Mouse (Mus musculus): ENCODE measurements around the gene Rhd. TPM values are rescaled to one million over a fixed set of nuclear protein-coding genes. Genes with fewer than 3 reads are reported as not detected.
A peak's percentile ranks its signal among the peaks of the same experiment; 100 is the strongest.
"Not testable (repeated sequence)": the region's sequence is repeated elsewhere in the genome, so short reads cannot be mapped to it uniquely, and the experiment has no call there.

Gene Rhd
- polyA plus RNA-seq, 1 experiment from 2014 or later, result 3.6 TPM

GRCm38 (mm10) chr4:134911406-134911805 is 47.1 kb downstream of the Rhd start:
- H3K27me3 ChIP-seq (ENCODE audit: control insufficient read depth, insufficient read depth, low read length); H3K4me2 ChIP-seq (ENCODE audit: low read length); H3K4me3 ChIP-seq (ENCODE audit: control insufficient read depth in 1 of 2, insufficient read depth in 1 of 2, low read depth in 1 of 2, low read length in 2 of 2); H3K27ac ChIP-seq (replicated peaks in 1 of 2; ENCODE audit: control insufficient read depth in 1 of 2, insufficient read depth in 1 of 2, low read depth in 2 of 2, low read length in 2 of 2); ATAC-seq (ENCODE audit: insufficient number of reproducible peaks, insufficient read depth, low FRiP score, low read depth); H3K9ac ChIP-seq (ENCODE audit: low read length); H3K9me3 ChIP-seq (ENCODE audit: control insufficient read depth, low read length); H3K4me1 ChIP-seq (ENCODE audit: control insufficient read depth in 2 of 2, insufficient read depth in 2 of 2, low read length in 2 of 2): not testable (repeated sequence)
- 100% methylated on average over 6 of the region's 8 CpGs for WGBS
- H3K36me3 ChIP-seq (ENCODE audit: control insufficient read depth, insufficient read depth, low read length), result peaks cover 50% of the 10 kb centered on the region

GRCm38 (mm10) chr4:134913413-134913812 is 49.1 kb downstream of the Rhd start:
- whole genome bisulfite sequencing, result 38% methylated on average over 3 of the region's 3 CpGs
- Histone ChIP-seq H3K4me1 (ENCODE audit: control insufficient read depth in 2 of 2, insufficient read depth in 2 of 2, low read length in 2 of 2) (peaks cover 4 to 6% of the 10 kb centered on the region in 2 experiments; a peak in 3 of 4 replicates), H3K27ac (replicated peaks in 1 of 2; ENCODE audit: control insufficient read depth in 1 of 2, insufficient read depth in 1 of 2, low read depth in 2 of 2, low read length in 2 of 2) (no peak overlapping the region), H3K4me2 (ENCODE audit: low read length) (peak overlapping the region; percentile 72), H3K36me3 (ENCODE audit: control insufficient read depth, insufficient read depth, low read length) (peaks cover 30% of the 10 kb centered on the region), H3K4me3 (ENCODE audit: control insufficient read depth in 1 of 2, insufficient read depth in 1 of 2, low read depth in 1 of 2, low read length in 2 of 2) (peak overlapping the region in 1 of 2 experiments; percentile 78; a peak in 1 of 4 replicates), H3K9me3 (ENCODE audit: control insufficient read depth, low read length) (no peaks in the 10 kb centered on the region), H3K27me3 (ENCODE audit: control insufficient read depth, insufficient read depth, low read length) (no peaks in the 10 kb centered on the region), H3K9ac (ENCODE audit: low read length) (no peak overlapping the region)
- ATAC-seq (ENCODE audit: insufficient number of reproducible peaks, insufficient read depth, low FRiP score, low read depth), result no peak

DNA sequence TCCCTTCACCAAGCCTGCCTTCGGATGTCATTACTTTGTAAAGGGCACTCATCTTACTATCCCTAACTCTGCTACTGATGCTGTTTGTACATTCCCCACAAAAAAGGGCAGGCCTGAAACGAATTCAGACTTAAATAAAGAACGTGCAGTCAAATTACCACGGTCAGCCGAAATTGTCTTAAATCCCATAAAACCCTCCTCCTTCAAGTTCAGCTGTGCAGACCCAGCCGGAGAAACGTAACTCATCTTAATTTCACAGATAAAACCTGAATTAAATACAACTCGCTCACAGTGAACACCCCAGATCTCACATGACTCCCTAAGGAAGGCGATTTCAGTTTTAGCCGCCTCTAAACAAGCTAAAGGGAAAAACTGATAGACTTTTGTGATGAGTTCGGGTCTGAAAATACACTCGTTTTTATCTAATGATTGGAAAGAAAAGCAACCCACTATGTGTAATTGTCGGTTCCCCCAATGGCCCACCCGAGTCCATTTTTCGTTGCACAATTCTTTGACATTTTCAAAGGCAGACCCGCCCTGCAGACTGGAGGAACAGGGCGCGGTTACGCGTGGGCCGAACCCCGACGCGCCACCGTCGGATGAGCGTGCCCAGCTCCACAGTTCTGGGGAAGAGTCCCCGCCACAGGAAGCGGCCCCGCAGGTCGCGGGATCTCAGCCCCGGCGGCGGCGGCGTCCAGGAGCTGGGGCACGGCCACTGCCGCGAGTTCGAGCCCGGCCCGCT is 50.0 kb downstream of the Rhd start:
- Histone ChIP-seq H3K9me3 (ENCODE audit: control insufficient read depth, low read length) (no peaks in the 10 kb centered on the region), H3K27ac (replicated peaks in 1 of 2; ENCODE audit: control insufficient read depth in 1 of 2, insufficient read depth in 1 of 2, low read depth in 2 of 2, low read length in 2 of 2) (peak overlapping the region; percentile 28 to 88), H3K9ac (ENCODE audit: low read length) (peak overlapping the region; percentile 88), H3K4me1 (ENCODE audit: control insufficient read depth in 2 of 2, insufficient read depth in 2 of 2, low read length in 2 of 2) (peaks cover 4 to 6% of the 10 kb centered on the region in 2 experiments; a peak in 3 of 4 replicates), H3K4me2 (ENCODE audit: low read length) (peak overlapping the region; percentile 72), H3K36me3 (ENCODE audit: control insufficient read depth, insufficient read depth, low read length) (peaks cover 21% of the 10 kb centered on the region), H3K4me3 (ENCODE audit: control insufficient read depth in 1 of 2, insufficient read depth in 1 of 2, low read depth in 1 of 2, low read length in 2 of 2) (peak overlapping the region; percentile 58 to 78), H3K27me3 (ENCODE audit: control insufficient read depth, insufficient read depth, low read length) (no peaks in the 10 kb centered on the region)
- 1% methylated on average over 42 of the region's 43 CpGs for WGBS
- ATAC-seq (ENCODE audit: insufficient number of reproducible peaks, insufficient read depth, low FRiP score, low read depth), result peak; percentile 48

DNA sequence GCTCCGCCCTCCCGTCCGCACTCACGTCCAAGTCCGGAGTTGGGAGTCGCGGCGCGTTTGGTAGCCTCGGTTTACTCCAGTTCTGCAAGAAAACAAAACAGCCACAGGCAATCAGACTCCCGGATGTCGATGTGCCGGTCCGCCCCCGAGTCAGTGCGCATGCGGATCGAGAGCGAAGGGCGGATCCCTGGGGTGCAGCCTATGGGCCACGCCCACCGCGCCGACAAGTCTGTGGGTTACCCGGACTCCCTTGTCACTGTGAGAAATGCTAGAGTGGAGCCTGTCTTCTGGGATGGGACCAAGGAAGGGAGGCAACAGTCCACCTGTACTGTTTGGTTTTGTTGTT is 50.5 kb downstream of the Rhd start, which contains the start of gene Tmem50a:
TSS of gene Tmem50a (minus strand) at position 161 of the 346 bp plus-strand sequence.
- Histone ChIP-seq H3K9ac (ENCODE audit: low read length) (peak within 1 kb of the TSS; percentile 88), H3K9me3 (ENCODE audit: control insufficient read depth, low read length) (no peaks in the 10 kb centered on the region), H3K27me3 (ENCODE audit: control insufficient read depth, insufficient read depth, low read length) (no peaks in the 10 kb centered on the region), H3K4me2 (ENCODE audit: low read length) (peak within 1 kb of the TSS; percentile 72), H3K4me1 (ENCODE audit: control insufficient read depth in 2 of 2, insufficient read depth in 2 of 2, low read length in 2 of 2) (peaks cover 4 to 6% of the 10 kb centered on the region in 2 experiments; a peak in 3 of 4 replicates), H3K36me3 (ENCODE audit: control insufficient read depth, insufficient read depth, low read length) (peaks cover 15% of the 10 kb centered on the region), H3K4me3 (ENCODE audit: control insufficient read depth in 1 of 2, insufficient read depth in 1 of 2, low read depth in 1 of 2, low read length in 2 of 2) (peak within 1 kb of the TSS; percentile 58 to 78), H3K27ac (replicated peaks in 1 of 2; ENCODE audit: control insufficient read depth in 1 of 2, insufficient read depth in 1 of 2, low read depth in 2 of 2, low read length in 2 of 2) (peak within 1 kb of the TSS; percentile 28 to 88)
- ATAC-seq (ENCODE audit: insufficient number of reproducible peaks, insufficient read depth, low FRiP score, low read depth), result peak; percentile 86
- 0% methylated on average over 25 of the region's 25 CpGs for WGBS

- WGBS, result 50% methylated on average over 14 of the region's 14 CpGs
- Histone ChIP-seq H3K9ac (ENCODE audit: low read length) (peak overlapping the region; percentile 88), H3K4me2 (ENCODE audit: low read length) (peak overlapping the region; percentile 72), H3K27ac (replicated peaks in 1 of 2; ENCODE audit: control insufficient read depth in 1 of 2, insufficient read depth in 1 of 2, low read depth in 2 of 2, low read length in 2 of 2) (peak overlapping the region in 1 of 2 experiments; percentile 88; a peak in 2 of 4 replicates), H3K9me3 (ENCODE audit: control insufficient read depth, low read length) (no peaks in the 10 kb centered on the region), H3K27me3 (ENCODE audit: control insufficient read depth, insufficient read depth, low read length) (no peaks in the 10 kb centered on the region), H3K4me3 (ENCODE audit: control insufficient read depth in 1 of 2, insufficient read depth in 1 of 2, low read depth in 1 of 2, low read length in 2 of 2) (peak overlapping the region; percentile 58 to 78; a peak in 3 of 4 replicates), H3K36me3 (ENCODE audit: control insufficient read depth, insufficient read depth, low read length) (peaks cover 11% of the 10 kb centered on the region), H3K4me1 (ENCODE audit: control insufficient read depth in 2 of 2, insufficient read depth in 2 of 2, low read length in 2 of 2) (peaks cover 4 to 6% of the 10 kb centered on the region in 2 experiments; a peak in 3 of 4 replicates)
- ATAC-seq (ENCODE audit: insufficient number of reproducible peaks, insufficient read depth, low FRiP score, low read depth), result no peak
These were observed 51.1 kb downstream of the Rhd start for GRCm38 (mm10) chr4:134915223-134916050.

GRCm38 (mm10) chr4:134917194-134917593 is 52.9 kb downstream of the Rhd start:
- ATAC-seq (ENCODE audit: insufficient number of reproducible peaks, insufficient read depth, low FRiP score, low read depth), result no peak
- Histone ChIP-seq H3K4me3 (ENCODE audit: control insufficient read depth in 1 of 2, insufficient read depth in 1 of 2, low read depth in 1 of 2, low read length in 2 of 2) (no peak overlapping the region), H3K27me3 (ENCODE audit: control insufficient read depth, insufficient read depth, low read length) (no peaks in the 10 kb centered on the region), H3K27ac (replicated peaks in 1 of 2; ENCODE audit: control insufficient read depth in 1 of 2, insufficient read depth in 1 of 2, low read depth in 2 of 2, low read length in 2 of 2) (no peak overlapping the region), H3K4me2 (ENCODE audit: low read length) (no peak overlapping the region), H3K9ac (ENCODE audit: low read length) (no peak overlapping the region), H3K4me1 (ENCODE audit: control insufficient read depth in 2 of 2, insufficient read depth in 2 of 2, low read length in 2 of 2) (peaks cover 4 to 8% of the 10 kb centered on the region in 2 experiments; a peak in 3 of 4 replicates), H3K9me3 (ENCODE audit: control insufficient read depth, low read length) (no peaks in the 10 kb centered on the region), H3K36me3 (ENCODE audit: control insufficient read depth, insufficient read depth, low read length) (no peaks in the 10 kb centered on the region)
- 71% methylated on average over 3 of the region's 3 CpGs for WGBS

DNA sequence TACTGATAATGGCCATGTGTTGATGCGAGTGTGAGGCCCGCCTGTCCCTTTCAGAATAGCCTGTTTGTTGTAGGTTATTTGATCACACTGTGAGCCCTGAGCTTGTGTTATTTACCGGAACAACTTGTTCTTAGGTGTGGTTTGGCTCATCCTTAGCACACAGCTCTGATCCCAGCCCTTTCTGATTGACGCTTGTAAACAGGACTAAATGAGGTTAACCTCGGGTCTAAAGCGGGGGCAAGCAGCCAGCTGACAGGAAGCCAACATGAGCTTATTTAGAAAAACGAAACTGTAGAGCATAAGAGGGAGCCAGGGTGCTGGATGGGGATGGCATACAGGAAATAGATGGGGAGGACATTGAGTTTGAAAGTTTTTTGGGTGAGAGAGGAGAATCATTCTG is 54.0 kb downstream of the Rhd start:
- WGBS, result 51% methylated on average over 7 of the region's 7 CpGs

More for the DNA sequence above, 54.0 kb downstream of the Rhd start:
- no peaks in the 10 kb centered on the region for H3K27me3 ChIP-seq (ENCODE audit: control insufficient read depth, insufficient read depth, low read length)
- H3K4me1 ChIP-seq (ENCODE audit: control insufficient read depth in 2 of 2, insufficient read depth in 2 of 2, low read length in 2 of 2), result peaks cover 6 to 15% of the 10 kb centered on the region in 2 experiments
- H3K9ac ChIP-seq (ENCODE audit: low read length), result no peak overlapping the region
- no peak for ATAC-seq (ENCODE audit: insufficient number of reproducible peaks, insufficient read depth, low FRiP score, low read depth)
- H3K9me3 ChIP-seq (ENCODE audit: control insufficient read depth, low read length), result no peaks in the 10 kb centered on the region
- H3K36me3 ChIP-seq (ENCODE audit: control insufficient read depth, insufficient read depth, low read length), result no peaks in the 10 kb centered on the region
- no peak overlapping the region for H3K27ac ChIP-seq (replicated peaks in 1 of 2; ENCODE audit: control insufficient read depth in 1 of 2, insufficient read depth in 1 of 2, low read depth in 2 of 2, low read length in 2 of 2)
- no peak overlapping the region for H3K4me3 ChIP-seq (ENCODE audit: control insufficient read depth in 1 of 2, insufficient read depth in 1 of 2, low read depth in 1 of 2, low read length in 2 of 2)
- H3K4me2 ChIP-seq (ENCODE audit: low read length), result no peak overlapping the region
